Mouse (Mus musculus) urinary bladder, postnatal 4 days (tissue): ENCODE measurements around the gene Cdkn2d.
"Not testable (repeated sequence)": the region's sequence is repeated elsewhere in the genome, so short reads cannot be mapped to it uniquely, and the experiment has no call there.

ENCODE experiments used
- DNase-seq, 2 experiments: peaks; one replicate each; pipeline ENCODE4 v3.0.0; 2021 to 2022; ENCODE audit warnings: low spot score in 2 of 2

Gene Cdkn2d

DNA sequence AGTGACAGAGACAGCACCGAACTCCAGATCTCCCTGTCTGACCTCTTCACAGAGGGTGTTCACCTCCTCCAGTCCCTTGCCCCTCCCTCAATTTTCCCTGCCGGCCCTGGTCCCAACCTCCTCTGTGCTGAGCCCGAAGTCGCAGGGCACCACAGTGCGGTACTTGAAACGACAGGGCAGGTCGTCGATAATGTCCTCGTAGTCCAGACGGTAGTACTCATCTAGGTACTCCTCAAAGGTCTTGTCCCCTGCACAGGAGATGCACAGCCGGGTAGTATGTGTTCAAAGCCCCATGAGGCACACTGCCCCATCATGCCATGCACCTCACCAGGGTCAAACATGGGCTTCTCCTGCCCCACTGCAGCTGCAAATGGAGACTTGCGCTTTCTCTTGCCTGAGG, 15.5 kb downstream of the Cdkn2d start:
- no peak for DNase-seq

GRCm38 (mm10) chr9:21275013-21275710, 16.0 kb downstream of the Cdkn2d start:
- DNase-seq = no peak

GRCm38 (mm10) chr9:21274336-21274735, 16.9 kb downstream of the Cdkn2d start:
- no peak for DNase-seq

DNA sequence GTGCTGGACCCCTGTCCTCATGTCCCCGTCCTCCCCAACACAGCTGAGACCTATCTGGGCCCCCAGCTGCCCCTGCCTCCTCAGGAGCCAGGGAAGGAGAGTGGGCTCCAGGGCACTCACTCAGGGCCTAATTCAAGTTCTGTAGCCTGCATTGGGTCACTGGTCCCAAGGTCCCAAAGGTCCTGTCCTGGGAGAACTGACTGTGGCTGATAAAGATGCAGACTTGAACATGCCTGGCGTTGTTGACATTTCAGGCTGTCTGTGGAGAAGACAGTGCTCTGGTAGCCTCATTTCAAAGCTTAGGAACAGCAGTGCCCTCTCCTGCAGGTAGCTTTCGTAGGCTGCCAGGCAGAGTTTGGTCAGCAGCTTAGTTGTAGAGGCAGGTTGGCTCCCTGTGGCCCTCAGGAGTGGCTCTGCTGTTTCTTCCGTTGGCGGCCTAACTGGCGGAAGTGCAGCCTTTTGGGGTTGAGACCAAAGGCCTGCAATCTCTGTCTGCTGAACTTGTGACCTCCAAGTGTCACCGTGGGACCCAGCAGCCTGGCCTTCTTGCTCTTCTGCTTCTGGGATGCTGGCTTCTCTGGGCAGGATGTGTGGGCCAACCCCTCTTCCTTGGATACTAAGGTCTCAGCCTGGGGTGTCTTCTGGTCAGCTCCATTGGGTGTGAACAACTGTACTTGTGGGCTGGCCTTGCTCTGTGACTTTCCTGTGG, 17.5 kb downstream of the Cdkn2d start:
- no peak for DNase-seq

DNA sequence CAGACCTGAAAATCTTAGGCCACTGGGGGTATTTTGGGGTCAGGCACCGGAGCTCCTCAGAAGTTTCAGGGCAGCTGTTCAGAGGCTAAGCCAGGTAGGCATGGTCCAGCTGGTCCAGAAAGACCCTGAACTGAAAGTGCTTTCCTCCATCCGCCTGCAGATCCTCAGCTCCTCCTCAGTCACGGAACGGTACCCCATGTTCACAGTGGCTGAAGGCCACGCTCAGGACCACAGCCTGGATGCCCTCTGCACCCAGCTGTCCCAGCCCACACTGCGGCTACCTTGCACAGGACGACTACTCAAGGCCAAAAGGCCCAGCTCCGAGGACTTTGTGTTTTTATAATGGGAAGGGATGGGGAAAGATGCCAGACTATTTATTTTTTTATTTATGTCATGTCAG, 18.1 kb downstream of the Cdkn2d start:
- no peak for DNase-seq

- no peak for DNase-seq
Measured at GRCm38 (mm10) chr9:21272391-21272790, 18.8 kb downstream of the Cdkn2d start.

DNA sequence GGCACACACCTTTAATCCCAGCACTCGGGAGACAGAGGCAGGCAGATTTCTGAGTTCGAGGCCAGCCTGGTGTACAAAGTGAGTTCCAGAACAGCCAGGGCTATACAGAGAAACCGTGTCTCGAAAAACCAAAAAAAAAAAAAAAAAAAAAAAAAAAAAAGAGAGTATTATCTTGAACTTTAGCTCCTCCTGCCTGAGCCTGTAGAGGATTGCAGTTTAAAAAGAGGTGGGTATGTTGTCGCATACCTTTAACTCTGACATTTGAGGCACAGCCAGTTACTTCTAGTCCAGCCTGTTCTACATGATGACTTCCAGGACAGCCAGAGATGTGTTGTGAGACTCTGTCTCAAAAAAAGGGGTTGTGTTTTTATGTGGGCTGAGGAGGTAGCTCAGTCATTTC, 21.6 kb downstream of the Cdkn2d start:
- not testable (repeated sequence) for DNase-seq

- no peak for DNase-seq
Measured at GRCm38 (mm10) chr9:21268305-21268704, 22.9 kb downstream of the Cdkn2d start.

DNA sequence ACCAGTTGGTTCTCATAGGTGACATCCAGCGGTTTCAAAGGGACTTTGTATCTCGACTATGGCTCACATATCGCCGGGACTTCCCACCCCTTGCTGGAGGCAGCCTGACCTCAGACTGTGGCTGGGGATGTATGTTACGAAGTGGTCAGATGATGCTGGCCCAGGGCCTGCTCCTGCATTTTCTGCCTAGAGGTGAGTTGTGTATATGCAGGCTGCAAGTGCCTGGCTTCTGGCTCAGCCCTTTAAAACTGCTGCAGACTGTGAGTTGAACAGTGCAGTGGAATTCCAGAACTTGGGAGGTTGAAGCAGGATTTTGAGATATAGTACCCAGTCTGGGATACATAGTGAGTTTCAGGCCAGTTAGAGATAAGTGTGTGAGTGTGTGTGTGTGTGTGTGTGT, 24.3 kb downstream of the Cdkn2d start:
- DNase-seq = no peak

DNA sequence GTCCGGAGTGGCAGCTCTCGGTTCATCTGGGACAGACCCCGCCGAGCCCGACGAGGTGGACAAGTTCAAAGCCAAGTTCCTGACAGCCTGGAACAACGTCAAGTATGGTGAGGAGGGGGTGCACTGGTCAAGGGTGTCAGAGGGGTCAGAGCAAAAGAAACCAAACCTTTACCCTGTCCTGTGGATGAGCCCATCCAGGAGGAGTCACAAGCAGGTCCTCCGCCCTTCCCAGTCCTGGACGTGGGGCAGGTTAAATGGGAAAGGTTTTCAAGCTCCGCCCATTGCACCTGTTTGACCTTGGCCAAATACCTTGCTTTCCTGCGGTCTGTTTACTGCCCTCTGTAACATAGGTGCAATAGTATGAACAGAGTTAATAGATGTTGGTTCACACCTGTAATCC, 25.6 kb downstream of the Cdkn2d start:
- DNase-seq = no peak

- DNase-seq = peak; percentile 98 to 99
Measured at GRCm38 (mm10) chr9:21265000-21265561, 26.1 kb downstream of the Cdkn2d start, which contains the start of gene Atg4d. TSS of gene Atg4d (plus strand) at chr9:21265293.

DNA sequence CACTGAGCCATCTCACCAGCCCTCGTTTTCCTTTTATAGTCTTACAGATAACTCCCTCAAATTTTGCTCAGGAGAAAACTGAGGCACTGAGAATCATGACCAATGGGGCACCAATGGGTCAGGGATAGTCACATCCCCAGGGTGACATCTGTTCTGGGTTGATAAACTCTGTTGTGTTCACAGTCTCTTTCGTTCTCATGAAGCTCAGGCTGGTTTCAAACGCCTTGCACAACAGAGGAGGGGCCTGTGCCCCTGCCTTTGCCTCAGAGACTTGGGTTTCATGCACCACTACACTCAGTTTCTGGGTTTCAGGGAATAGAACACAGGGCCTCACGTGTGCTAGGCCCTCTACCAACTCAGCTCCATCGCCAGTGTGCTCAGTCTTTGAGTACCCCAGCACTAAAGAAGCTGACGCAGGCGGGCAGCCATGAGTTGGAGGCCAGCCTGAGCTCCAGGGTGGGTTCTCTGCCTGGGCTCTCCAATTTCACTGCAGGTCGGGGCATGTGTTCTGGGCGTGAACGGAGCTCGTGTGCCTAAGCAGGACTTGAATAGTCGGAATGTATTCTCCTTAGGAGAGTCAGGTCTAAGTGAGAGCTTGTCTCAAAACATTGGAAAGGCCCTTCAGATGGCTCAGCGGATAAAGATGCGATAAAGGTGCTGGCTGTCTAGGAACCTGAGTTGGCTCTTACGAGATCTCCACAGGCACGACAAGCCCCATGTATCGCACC, 26.8 kb downstream of the Cdkn2d start:
- DNase-seq = no peak

DNA sequence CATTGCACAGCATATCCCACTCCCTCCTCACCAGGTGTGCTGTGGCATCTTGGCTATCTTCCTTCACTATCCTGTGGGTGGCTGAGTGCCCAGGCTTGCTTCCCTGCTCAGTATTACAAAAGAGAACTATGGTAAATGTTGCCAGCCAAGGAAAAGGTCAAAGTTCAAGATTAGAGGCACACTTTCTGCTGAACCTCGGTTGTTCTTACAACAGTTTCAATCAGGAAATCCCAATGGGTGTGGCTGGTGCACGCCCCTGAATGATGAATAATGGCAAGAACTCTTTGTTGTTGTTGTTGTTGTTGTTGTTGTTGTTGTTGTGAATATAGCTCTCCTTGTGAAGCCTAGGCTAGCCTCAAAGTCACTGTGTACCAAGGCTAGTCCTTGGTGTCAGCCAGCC, 29.4 kb downstream of the Cdkn2d start:
- no peak for DNase-seq

DNA sequence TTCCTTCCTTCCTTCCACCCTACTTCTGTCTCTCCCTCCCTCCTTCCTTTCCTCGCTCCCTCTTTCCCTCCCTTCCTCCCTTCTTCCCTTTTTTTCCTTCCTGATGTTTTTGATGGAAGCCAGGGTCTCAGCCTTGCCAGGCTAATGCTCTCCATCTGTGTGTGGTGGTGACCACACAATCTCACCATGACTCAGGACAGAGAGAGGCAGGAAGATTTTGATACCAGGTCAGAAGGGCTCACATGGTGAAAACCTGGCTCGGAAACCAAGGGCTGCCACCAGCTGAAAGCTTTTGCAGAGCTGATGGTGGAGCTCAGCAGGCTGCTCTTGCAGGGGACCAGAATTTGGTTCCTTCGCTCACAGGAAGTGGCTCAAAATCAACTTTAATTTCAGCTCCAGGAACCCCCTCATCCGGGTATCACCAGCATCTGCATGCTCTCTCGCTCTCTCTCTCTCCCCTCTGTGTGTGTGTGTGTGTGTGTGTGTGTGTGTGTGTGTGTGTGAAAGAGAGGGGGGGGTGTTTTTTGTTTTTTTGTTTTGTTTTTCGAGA, 30.6 kb downstream of the Cdkn2d start:
- no peak for DNase-seq

DNA sequence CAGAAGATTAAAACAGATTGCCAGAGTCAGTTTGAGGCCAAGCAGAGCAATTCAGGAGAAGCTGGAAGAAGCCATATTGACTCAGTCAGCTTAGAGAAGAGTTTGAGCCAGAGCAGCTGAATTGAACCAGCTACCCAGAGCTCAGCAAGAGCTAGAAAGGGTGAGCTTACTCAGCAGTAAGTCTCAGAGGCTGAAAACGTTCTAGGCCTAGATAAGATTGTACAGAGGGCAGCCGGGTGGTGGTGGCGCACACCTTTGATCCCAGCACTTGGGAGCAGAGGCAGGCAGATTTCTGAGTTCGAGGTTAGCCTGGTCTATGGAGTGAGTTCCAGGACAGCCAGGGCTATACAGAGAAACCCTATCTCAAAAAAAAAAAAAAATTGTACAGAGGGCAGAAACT, 34.9 kb downstream of the Cdkn2d start:
- not testable (repeated sequence) for DNase-seq

DNA sequence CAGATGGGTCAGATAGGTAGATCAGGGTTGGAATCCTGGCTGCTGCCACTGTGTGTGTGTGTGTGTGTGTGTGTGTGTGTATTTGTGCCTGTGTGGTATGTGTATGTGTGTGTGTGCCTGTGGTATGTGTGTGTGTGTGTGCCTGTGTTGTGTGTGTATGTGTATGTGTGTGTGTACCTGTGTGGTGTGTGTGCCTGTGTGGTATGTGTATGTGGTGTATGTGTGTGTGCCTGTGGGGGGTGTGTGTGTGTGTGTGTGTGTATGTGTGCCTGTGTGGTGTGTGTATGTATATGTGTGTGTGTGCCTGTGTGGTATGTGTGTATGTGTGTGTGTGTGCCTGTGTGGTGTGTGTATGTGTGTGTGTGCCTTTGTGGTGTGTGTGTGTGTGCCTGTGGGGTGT, 36.5 kb downstream of the Cdkn2d start:
- DNase-seq = no peak

DNA sequence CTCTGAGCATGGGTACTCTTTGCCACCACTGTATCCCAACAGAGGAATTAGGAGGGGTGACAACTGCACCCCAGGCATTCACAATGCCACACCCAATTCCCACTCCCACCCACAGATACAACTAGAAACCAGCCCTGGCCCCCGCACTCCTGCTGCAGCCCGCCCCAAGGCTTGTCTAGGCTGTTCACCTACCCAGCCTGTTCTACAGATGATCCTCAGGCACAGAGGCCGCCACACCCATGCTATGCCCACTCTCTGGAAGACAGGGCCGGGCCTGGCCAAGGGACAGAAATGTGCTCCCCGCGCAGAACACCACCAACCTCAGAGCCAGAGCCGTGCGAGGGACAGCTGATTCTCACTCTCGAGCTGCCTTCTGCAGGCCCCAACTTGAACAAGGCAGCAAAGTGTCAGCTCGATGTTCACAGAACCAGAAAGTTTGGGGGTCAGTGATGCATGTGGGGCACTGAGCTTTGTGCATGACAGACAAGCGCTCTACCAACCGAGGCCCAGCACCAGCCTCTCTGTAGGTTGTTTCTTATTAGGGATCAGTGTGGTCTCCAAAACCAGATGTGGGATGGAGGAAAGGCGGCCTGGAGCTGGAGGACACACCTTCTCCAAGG, 40.0 kb downstream of the Cdkn2d start:
- DNase-seq = no peak

DNA sequence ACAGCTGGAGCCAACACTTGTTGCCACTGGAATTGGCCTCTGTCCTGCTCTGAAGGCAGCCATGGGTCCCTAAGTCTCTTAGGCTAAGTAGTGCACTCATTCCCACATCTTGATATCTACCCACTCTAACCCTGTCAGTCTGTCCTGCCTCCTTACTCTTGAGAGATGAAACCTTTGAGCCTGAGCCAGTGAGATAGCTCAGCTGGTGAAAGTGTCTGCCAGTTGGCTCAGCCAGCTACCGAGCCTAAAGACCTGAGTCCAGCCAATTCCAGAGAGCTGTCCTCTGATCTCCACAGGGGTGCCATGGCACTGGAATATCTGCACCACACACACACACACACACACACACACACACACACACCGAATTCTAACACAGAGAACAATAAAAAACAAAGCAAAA, 40.7 kb downstream of the Cdkn2d start:
- no peak for DNase-seq

DNA sequence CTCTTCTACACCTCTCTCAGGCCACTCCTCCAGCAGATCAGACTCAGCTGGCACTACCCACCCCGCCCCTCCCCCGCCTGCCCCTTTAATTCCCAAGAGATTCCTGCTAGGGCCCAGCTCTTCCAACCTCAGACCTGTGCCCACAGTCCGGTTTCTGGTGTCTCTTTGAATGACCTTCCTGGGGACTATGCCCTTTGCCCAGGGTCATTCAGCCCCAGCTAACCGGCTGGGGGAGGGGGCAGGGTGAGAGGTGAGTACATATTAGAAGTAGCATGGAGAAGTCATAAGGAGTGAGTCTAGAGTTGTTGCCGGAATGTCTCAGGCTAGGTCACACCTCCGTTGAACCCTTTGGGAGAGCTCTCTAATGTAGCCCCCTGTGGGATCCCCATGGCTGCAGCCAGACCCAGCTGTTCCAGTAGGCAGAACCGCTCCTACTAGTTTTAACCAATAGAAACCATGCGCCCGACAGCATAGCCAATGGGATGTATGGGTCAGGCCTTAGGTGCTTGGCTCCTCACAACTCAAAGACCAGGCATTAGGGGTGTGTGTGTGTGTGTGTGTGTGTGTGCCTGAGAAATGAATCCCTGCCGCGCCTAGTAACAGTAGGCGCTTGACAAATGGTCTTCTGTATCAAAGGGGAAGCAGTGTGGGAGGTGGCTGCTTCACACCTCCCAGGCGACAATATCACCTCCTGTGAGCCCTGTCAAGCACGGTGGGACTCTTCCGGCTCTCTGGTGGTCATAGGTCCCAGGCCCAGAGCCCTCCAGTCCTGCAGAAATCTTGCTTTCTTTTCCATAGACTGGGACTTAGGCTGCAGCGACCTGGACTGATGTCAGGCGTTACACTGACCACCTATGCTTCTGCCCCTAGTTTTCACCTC, 41.3 kb downstream of the Cdkn2d start:
- DNase-seq = no peak

DNA sequence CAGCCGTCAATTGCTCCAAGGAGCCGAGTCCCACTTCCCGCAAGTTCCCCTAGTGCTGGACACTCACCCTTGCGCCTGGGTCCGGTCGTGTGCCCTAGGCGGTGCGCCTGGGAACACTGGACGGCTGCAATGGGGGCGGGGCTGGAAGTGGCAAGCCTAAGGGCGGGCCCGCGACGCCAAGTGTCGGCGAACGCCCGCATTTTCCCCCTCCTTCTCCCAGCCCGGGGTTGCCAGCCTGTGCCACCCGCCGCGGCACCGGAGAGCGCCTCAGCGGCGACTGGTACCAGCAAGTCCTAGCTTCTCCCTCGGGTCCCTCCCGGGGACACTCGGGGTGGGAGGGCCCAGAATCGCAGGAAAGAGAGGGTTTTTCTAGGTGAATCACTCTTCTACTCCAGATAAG, 42.9 kb downstream of the Cdkn2d start, which contains the start of gene S1pr5:
Gene S1pr5, minus strand, starts transcription at position 118 of the 400 bp plus-strand sequence.
- DNase-seq = no peak

GRCm38 (mm10) chr9:21246342-21246741, 44.9 kb downstream of the Cdkn2d start:
- no peak for DNase-seq
